Mouse (Mus musculus): ENCODE results near the gene Acot1.

Acot1 gene

GRCm38 (mm10) chr12:84063833-84064232 lies 54.5 kb downstream of the Acot1 start:
- DNase-seq (ENCODE audit: low spot score), result no peak

GRCm38 (mm10) chr12:84064621-84065020 lies 55.3 kb downstream of the Acot1 start:
- no peak for DNase-seq (ENCODE audit: low spot score)

DNA sequence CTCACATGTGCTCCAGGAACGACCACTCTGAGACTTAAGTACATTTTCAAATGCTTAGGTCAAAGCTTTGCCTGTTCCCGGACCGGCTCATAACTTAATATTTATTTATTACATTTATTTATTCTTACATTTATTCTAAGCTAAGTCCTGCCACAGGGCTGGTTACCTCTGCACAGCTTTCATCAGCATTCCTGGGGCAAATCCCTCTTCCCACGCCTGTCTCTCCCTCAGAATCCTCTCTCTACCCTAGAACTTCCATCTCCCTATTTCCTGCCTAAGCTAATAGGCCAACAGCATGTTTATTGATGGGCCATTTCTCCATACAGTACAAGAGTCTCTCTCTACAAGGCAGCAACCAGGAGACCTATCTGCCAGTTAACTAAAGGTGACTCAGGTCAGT lies 58.5 kb downstream of the Acot1 start:
- DNase-seq (ENCODE audit: low spot score), result no peak

All from MN1 (cell line).